Mouse (Mus musculus): ENCODE data around the gene Uso1.

The Uso1 gene

DNA sequence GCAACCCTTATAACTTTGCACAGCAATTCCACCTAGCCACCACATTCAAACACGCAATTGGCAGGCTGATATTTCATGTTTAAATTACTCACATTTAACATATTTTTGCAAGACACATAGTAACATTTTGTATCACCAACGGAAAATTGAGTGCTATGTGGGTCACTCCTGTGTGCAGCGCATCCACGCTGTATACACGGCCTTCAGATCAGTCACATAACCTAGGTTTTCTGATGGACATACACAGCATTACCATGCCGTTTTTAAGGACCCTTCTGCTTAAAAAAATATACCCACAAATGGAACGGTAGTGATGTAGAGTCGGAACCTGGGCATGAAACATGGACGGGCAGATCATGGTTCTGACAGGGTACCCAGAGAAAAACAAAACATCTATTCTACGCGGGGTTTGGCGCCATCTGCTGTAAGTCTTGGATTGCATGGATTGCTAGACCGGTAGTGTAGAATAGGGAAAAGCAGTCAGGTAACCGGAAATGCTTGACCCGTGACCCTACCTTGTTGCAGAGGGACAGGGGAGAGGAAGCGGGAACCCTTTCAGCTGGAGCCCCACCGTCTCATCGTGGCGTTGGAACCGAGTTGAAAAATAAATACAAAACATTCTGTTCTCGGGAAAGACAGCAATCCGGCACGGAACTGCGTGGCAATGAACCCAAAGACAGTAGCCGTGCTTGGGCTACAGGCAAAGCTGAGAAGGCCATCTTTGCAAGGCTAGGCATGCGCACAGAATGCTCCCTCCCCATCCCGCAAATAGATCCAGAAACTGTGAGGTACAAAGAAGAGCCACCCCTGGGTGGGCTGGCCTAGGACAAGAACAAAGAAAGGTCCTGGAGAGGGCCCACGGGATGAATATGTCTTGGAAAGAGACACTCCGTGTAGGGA lies 101.8 kb downstream of the Uso1 start:
- peak; percentile 40 for DNase-seq (ENCODE audit: low read depth, low spot score)

DNA sequence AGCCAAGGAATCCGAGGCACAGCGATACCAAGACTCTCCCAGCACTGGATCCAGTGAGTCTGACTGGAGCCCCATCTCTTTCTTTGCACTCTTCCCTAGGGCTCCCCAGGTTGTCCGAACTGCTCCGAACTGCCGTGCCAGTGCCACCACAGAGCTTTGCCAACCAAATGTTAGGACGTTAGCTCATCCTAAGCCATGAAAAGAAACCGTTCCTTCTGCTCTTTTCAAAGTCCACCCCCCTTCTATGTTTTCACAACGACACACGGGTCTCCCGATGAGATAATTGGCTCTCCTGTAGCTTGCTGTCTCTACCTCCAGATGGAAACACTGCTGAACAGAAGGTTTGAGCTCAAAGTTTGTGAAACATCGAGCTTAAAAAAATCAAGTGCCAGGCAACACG lies 103.0 kb downstream of the Uso1 start:
- no peak for DNase-seq (ENCODE audit: low read depth, low spot score)

DNA sequence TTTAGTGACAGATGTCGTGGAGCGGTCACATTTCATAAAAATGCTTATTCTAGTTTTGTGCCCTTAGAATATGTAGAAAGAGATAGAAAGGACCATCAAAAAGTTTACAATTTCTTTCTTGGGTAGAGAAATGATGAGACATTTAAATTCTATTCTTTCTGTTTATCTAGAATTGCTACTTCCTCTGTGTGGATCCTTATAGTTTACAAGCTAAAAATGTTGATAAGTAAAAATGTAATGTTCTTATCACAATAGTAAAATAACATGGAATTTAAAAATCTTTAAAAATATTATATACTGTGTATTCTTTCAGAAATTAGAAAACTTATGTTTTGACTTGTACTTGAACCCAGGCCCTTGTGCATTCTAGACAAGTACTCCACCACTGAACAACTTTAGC lies 107.2 kb downstream of the Uso1 start:
- no peak for DNase-seq (ENCODE audit: low read depth, low spot score)

DNA sequence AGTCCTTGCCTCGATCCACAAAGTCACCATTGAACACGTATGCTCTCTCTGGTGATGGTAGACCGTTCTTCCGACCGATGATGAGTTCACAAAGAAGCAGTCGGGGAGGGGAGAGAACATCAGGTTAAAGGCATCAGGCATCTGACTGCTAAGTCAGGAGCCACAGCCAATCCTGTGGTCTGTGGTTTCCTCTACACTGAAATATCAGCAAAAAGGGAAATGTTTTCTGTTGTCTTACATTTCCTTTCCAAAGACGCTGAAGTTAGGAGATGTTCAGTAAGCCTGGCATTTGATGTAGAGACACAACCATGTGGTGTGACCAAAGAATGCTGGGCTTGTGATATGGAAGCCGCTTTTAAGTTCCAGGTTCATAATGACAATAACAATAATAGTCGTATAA lies 107.7 kb downstream of the Uso1 start:
- no peak for DNase-seq (ENCODE audit: low read depth, low spot score)

DNA sequence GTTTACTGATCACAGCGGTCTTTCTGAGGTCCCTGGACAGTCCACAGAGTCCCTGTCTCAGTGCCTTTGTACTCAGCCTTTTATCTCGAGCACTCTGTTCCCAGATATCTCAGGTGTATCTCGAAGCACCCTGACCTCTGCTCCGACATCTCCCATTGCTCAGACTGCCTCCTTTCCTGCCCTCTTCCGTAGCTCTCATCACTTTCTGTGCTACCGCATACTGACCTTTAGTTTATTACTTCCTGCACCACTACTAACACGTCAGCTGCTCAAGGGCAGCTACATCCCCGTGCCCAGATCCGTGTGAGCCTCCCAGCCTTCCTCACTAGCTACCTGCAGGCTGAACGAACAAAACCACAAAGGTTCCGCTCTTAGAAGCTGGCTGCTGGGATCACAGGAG lies 110.9 kb downstream of the Uso1 start:
- no peak for DNase-seq (ENCODE audit: low read depth, low spot score)

DNA sequence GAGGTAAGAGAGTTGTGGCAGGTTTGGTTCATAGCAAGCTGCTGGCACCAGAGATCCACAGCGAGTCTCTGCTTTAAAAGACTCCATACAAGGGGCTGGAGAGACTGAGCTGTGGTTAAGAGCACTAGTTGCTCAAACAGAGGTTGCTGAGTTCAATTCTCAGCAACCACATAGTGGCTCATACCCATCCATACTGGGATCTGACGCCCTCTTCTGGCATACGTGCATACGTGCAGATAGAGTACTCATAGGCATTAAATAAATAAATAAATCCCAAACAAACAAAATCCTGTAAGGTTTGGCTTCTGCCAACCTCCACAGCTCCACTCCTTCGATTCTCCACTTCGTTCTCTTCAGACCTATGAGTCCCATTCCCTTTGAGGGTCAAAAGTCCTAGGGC lies 114.3 kb downstream of the Uso1 start:
- DNase-seq (ENCODE audit: low read depth, low spot score): peak; percentile 11
